Mouse (Mus musculus) megakaryocyte, embryonic 14.5 days (primary cell): ENCODE data around the gene Rabgef1. TPM values are rescaled to one million over a fixed set of nuclear protein-coding genes. Genes with fewer than 3 reads are reported as not detected.
"Not testable (repeated sequence)": the region's sequence is repeated elsewhere in the genome, so short reads cannot be mapped to it uniquely, and the experiment has no call there.

Source experiments
- H3K27me3 ChIP-seq: replicated peaks from 2 replicates; pipeline ENCODE3; 2012; ENCODE audit warnings: inconsistent platforms
- H3K36me3 ChIP-seq: replicated peaks from 2 replicates; pipeline ENCODE3; 2012; ENCODE audit warnings: low read length, inconsistent platforms, mixed read lengths
- H3K4me1 ChIP-seq: 2 replicates; pipeline ENCODE4 v1.6.1; 2012; ENCODE audit warnings: inconsistent platforms
- H3K4me3 ChIP-seq: replicated peaks from 2 replicates; pipeline ENCODE3; 2012; ENCODE audit warnings: moderate library complexity, mild to moderate bottlenecking, inconsistent platforms
- H3K9me3 ChIP-seq: 2 replicates; pipeline ENCODE4 v1.6.1; 2012; ENCODE audit warnings: inconsistent platforms
- FLI1 ChIP-seq: IDR thresholded peaks from 2 replicates; pipeline ENCODE4 v1.6.1; 2012; ENCODE audit warnings: low read length, inconsistent platforms, mixed read lengths
- GATA1 ChIP-seq: IDR thresholded peaks from 3 replicates; pipeline ENCODE4 v1.6.1; 2012; ENCODE audit warnings: mixed read lengths, low read length, inconsistent platforms, borderline replicate concordance
- polyA plus RNA-seq: library from polyadenylated mRNA; stranded (reverse); fragments of >175 nt; gene quantifications from 2 replicates; pipeline ENCODE4 v1.2.3, GENCODE M21; 2012; ENCODE audit warnings: low replicate concordance; ENCODE audit not compliant: insufficient read depth

The Rabgef1 gene
- polyA plus RNA-seq, 1 experiment = 36.2 TPM

- H3K4me1 ChIP-seq = peaks cover 53% of the 10 kb centered on the region
- no peaks in the 10 kb centered on the region for H3K27me3 ChIP-seq
- peaks cover 74% of the 10 kb centered on the region for H3K36me3 ChIP-seq
- TF ChIP-seq GATA1 (no peak), FLI1 (no peak)
- no peak overlapping the region for H3K4me3 ChIP-seq
- no peaks in the 10 kb centered on the region for H3K9me3 ChIP-seq
Observed at GRCm38 (mm10) chr5:130228120-130228519, 56.5 kb downstream of the Rabgef1 start.

DNA sequence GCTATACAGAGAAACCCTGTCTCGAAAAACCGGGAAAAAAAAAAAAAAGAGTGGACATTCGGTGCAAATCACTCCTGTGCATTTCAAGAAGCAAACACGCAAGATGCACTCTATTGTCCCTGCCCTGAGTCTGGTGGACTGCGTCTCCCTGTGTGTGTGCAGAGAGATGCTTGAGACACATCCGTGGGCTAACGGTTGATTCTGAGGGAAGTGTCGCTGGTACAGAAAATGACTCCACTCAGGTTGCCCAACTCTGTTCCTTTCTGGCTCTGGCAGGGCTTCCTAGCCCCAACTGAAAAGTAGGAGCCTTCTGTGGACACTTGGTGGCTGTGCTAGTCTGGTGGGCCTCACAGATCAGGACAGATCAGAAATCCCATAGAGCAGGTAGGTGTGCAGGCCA is 64.7 kb downstream of the Rabgef1 start:
- Histone ChIP-seq H3K9me3 (no peaks in the 10 kb centered on the region), H3K4me3 (no peak overlapping the region), H3K36me3 (peaks cover 97% of the 10 kb centered on the region), H3K27me3 (no peaks in the 10 kb centered on the region), H3K4me1 (peaks cover 7% of the 10 kb centered on the region; the same call in 1 of the 2 replicates)
- no peak for TF ChIP-seq GATA1
- no peak for TF ChIP-seq FLI1

DNA sequence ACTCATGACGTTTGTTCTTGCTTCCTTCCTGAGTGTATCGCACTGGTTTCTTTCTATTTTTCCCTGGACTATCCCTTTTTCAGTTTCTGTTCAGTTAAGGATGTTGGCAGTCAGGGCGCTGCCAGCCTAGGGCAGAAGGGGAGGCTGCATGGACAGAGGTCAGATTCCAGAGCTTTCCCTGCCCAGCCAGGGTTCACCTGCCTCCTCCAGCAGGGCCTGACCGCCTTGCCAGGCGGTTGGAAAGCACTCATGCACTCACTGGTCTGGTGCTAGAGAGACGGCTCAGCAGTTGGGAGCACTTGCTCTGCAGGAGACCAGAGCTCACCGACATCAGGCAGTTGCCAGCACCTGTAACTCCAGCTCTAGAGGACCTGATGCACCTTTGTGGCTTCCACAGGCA is 67.6 kb downstream of the Rabgef1 start:
- H3K4me1 ChIP-seq = peaks cover 7% of the 10 kb centered on the region; the same call in 1 of the 2 replicates
- TF ChIP-seq FLI1 (no peak), GATA1 (no peak)
- H3K4me3 ChIP-seq = no peak overlapping the region
- H3K36me3 ChIP-seq = peaks cover 97% of the 10 kb centered on the region
- H3K27me3 ChIP-seq = no peaks in the 10 kb centered on the region
- H3K9me3 ChIP-seq = no peaks in the 10 kb centered on the region

GRCm38 (mm10) chr5:130239856-130240255 is 68.3 kb downstream of the Rabgef1 start:
- Histone ChIP-seq H3K4me1 (peaks cover 7% of the 10 kb centered on the region; the same call in 1 of the 2 replicates), H3K27me3 (no peaks in the 10 kb centered on the region), H3K36me3 (peaks cover 97% of the 10 kb centered on the region), H3K4me3 (no peak overlapping the region), H3K9me3 (no peaks in the 10 kb centered on the region)
- TF ChIP-seq FLI1 = no peak
- TF ChIP-seq GATA1 = no peak

- Histone ChIP-seq H3K36me3 (peaks cover 97% of the 10 kb centered on the region), H3K4me1 (peaks cover 5% of the 10 kb centered on the region; the same call in 1 of the 2 replicates), H3K27me3 (no peaks in the 10 kb centered on the region), H3K4me3 (no peak overlapping the region), H3K9me3 (no peaks in the 10 kb centered on the region)
- no peak for TF ChIP-seq FLI1
- no peak for TF ChIP-seq GATA1
Observed at GRCm38 (mm10) chr5:130241426-130241825, 69.8 kb downstream of the Rabgef1 start.

DNA sequence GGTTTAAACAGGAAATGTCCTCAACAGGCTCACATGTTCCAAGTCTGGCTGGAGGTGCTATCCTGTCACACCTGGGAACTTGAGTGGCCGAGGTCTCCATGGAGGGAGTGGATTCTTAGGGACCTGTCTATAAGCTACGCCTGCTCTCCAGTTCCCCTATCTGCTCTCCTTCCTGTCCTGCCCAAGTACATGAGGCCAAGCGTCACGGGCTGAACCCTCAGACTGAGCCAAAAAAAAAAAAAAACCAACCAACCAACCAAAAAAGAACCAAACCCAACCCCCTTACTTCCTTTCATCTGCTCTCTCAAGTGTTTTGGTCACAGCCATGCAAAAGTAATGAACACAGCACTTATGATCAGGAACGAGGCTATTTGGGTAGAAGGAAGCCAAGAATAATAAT is 76.2 kb downstream of the Rabgef1 start:
- Histone ChIP-seq H3K4me1 (peaks cover 33% of the 10 kb centered on the region), H3K36me3 (peaks cover 99% of the 10 kb centered on the region), H3K4me3 (no peak overlapping the region), H3K27me3 (no peaks in the 10 kb centered on the region), H3K9me3 (no peaks in the 10 kb centered on the region)
- TF ChIP-seq GATA1 = no peak

GRCm38 (mm10) chr5:130254164-130255016 is 82.8 kb downstream of the Rabgef1 start:
- H3K9me3 ChIP-seq = no peaks in the 10 kb centered on the region
- peaks cover 42% of the 10 kb centered on the region for H3K4me1 ChIP-seq
- peaks cover 49% of the 10 kb centered on the region for H3K36me3 ChIP-seq
- peak overlapping the region; percentile 99 for H3K4me3 ChIP-seq
- no peak for TF ChIP-seq GATA1
- TF ChIP-seq FLI1 = no peak
- no peaks in the 10 kb centered on the region for H3K27me3 ChIP-seq

GRCm38 (mm10) chr5:130255017-130255720 is 83.6 kb downstream of the Rabgef1 start, which contains the start of the genes Sbds and Tyw1:
Sbds (minus strand) TSS chr5:130255530.
Tyw1 (plus strand) TSS chr5:130255619.
- H3K4me1 ChIP-seq = peaks cover 43% of the 10 kb centered on the region
- no peaks in the 10 kb centered on the region for H3K9me3 ChIP-seq
- H3K4me3 ChIP-seq = peak within 1 kb of the TSS; percentile 99
- TF ChIP-seq FLI1 (no peak), GATA1 (peak; percentile 94)
- peaks cover 46% of the 10 kb centered on the region for H3K36me3 ChIP-seq
- H3K27me3 ChIP-seq = no peaks in the 10 kb centered on the region

- Histone ChIP-seq H3K36me3 (peaks cover 39% of the 10 kb centered on the region), H3K4me1 (peaks cover 39% of the 10 kb centered on the region), H3K4me3 (peak overlapping the region; percentile 99)
- H3K9me3 ChIP-seq, H3K27me3 ChIP-seq: not testable (repeated sequence)
Observed at GRCm38 (mm10) chr5:130255799-130256525, 84.4 kb downstream of the Rabgef1 start.
